9 mouse cellular contexts compared by ENCODE assay signal in genomic region chr2:24568555-24568954, GRCm38 (mm10).
DNase-seq lines count a peak whose midpoint lies in the region; TF ChIP-seq lines count a peak whose summit lies in the region.
"Had no signal": no experiment of that assay in that cellular context is flagged by ENCODE, and none has a peak within 500 bp of the region (broad histone marks: within the 10 kb centered on the region; RNA-seq: fewer than 3 reads in every experiment).

No protein-coding gene starts in this region.

- no peak for DNase-seq in gastrocnemius, adult 2 months
- no peak for DNase-seq in gastrocnemius, postnatal 36 days
- DNase-seq in right cerebral cortex, adult 2 months (ENCODE audit: low spot score in 2 of 2): peak; percentile 35 to 60
- DNase-seq in right cerebral cortex, postnatal 4 days: no peak
- DNase-seq in cerebellum, adult 8-10 months: peak; percentile 40
- peak; percentile 36 for DNase-seq in kidney, postnatal 10 days
- DNase-seq in retina, embryonic 14.5 days (ENCODE audit: low spot score): peak; percentile 84
- no peak for DNase-seq in gastrocnemius, postnatal 4 days (ENCODE audit: low spot score in 2 of 2)

- TF ChIP-seq CTCF in gastrocnemius, adult 2 months (IDR thresholded peaks at IDR 0.05): peak; percentile 69

- no peak overlapping the region for H3K27ac ChIP-seq in gastrocnemius, adult 2 months
- H3K27ac ChIP-seq: heart, embryonic 15.5 days had no signal

- intact Hi-C loops in gastrocnemius, adult 2 months (cut with DNase I): loop anchor here (5.0 kb wide), 1 partner anchor 161 kb away; no protein-coding TSS in a partner anchor
- intact Hi-C loops in gastrocnemius, postnatal 36 days (cut with DNase I): loop anchor here (2.0 to 5.0 kb wide), 2 partner anchors 160 to 271 kb away; no protein-coding TSS in a partner anchor

- no peak overlapping the region for H3K4me3 ChIP-seq in gastrocnemius, adult 2 months
- H3K4me3 ChIP-seq: heart, embryonic 15.5 days had no signal

Comparison
In these comparisons a context has a peak if more than half of its experiments do, and no peak if none do; other contexts are left out.
1. DNase-seq: peak in right cerebral cortex, adult 2 months (2 of 2), cerebellum, adult 8-10 months (single experiment), kidney, postnatal 10 days (single experiment) and retina, embryonic 14.5 days (single experiment); none in gastrocnemius, adult 2 months (single experiment), gastrocnemius, postnatal 36 days (0 of 2), right cerebral cortex, postnatal 4 days (single experiment) and gastrocnemius, postnatal 4 days (0 of 2).